Mouse (Mus musculus) ES-E14 (cell line): ENCODE measurements around the gene Cd4. TPM values are rescaled to one million over a fixed set of nuclear protein-coding genes. Genes with fewer than 3 reads are reported as not detected.

Experiments used
- DNase-seq: peaks from one replicate; pipeline ENCODE4 v3.0.0-alpha.2; 2013; ENCODE audit warnings: low read depth, low spot score
- H3K27ac ChIP-seq: 2 replicates; pipeline ENCODE4 v1.5.1; 2012; ENCODE audit warnings: low read depth, mild to moderate bottlenecking, low read length, moderate library complexity, mixed read lengths; ENCODE audit not compliant: poor library complexity, insufficient read depth, severe bottlenecking
- H3K36me3 ChIP-seq: 2 replicates; pipeline ENCODE4 v1.6.1; 2012; ENCODE audit warnings: mild to moderate bottlenecking, low read length, moderate library complexity, mixed read lengths; ENCODE audit not compliant: control insufficient read depth, poor library complexity, insufficient read depth, severe bottlenecking
- H3K4me1 ChIP-seq, 2 experiments: fragments of 150-350 bp in 1 of 2; sonication (generic) in 1 of 2; 2 replicates each; pipeline ENCODE4 v1.6.1; 2012; ENCODE audit warnings: low read length in 2 of 2, mild to moderate bottlenecking in 1 of 2, mixed read lengths in 1 of 2; ENCODE audit not compliant: control insufficient read depth in 2 of 2, insufficient read depth in 2 of 2, poor library complexity in 1 of 2
- H3K4me3 ChIP-seq, 2 experiments: fragments of 150-350 bp in 1 of 2; sonication (generic) in 1 of 2; 2 replicates each; pipeline ENCODE4 v1.5.1; 2012; ENCODE audit warnings: low read length in 2 of 2, low read depth in 1 of 2, mild to moderate bottlenecking in 1 of 2, mixed read lengths in 1 of 2; ENCODE audit not compliant: insufficient read depth in 1 of 2, poor library complexity in 1 of 2, severe bottlenecking in 1 of 2
- H3K9ac ChIP-seq: 2 replicates; pipeline ENCODE4 v1.6.1; 2012; ENCODE audit warnings: low read depth, mild to moderate bottlenecking, low read length, mixed read lengths; ENCODE audit not compliant: poor library complexity, insufficient read depth, severe bottlenecking
- H3K9me3 ChIP-seq: fragments of 150-350 bp; sonication (generic); 2 replicates; pipeline ENCODE4 v1.6.1; 2012; ENCODE audit warnings: low read depth, mild to moderate bottlenecking, low read length; ENCODE audit not compliant: control insufficient read depth, insufficient read depth
- CHD2 ChIP-seq: IDR thresholded peaks from 2 replicates; pipeline ENCODE4 v1.6.1; 2014; ENCODE audit warnings: mild to moderate bottlenecking, low read depth, low read length, inconsistent platforms
- HCFC1 ChIP-seq: IDR thresholded peaks from 2 replicates; pipeline ENCODE4 v1.6.1; 2012; ENCODE audit warnings: low read length, inconsistent platforms, borderline replicate concordance; ENCODE audit not compliant: insufficient read depth
- MAFK ChIP-seq: IDR thresholded peaks from 2 replicates; pipeline ENCODE4 v1.6.1; 2014; ENCODE audit warnings: mild to moderate bottlenecking, low read depth, low read length, inconsistent platforms; ENCODE audit not compliant: insufficient read depth
- ZC3H11A ChIP-seq: IDR thresholded peaks from 2 replicates; pipeline ENCODE4 v1.6.1; 2012; ENCODE audit warnings: low read depth, mild to moderate bottlenecking, inconsistent platforms, low read length, borderline replicate concordance
- ZNF384 ChIP-seq: IDR thresholded peaks from 2 replicates; pipeline ENCODE4 v1.6.1; 2012; ENCODE audit warnings: low read depth, low read length, inconsistent platforms
- in situ Hi-C, 2 experiments: fragments of 600-800 bp; cut with MboI; formaldehyde crosslinking; loops; one replicate each; pipeline ENCODE4 v1.15.1; 2025; ENCODE audit warnings: low sequenced_read_pairs in 2 of 2, inconsistent platforms in 1 of 2; ENCODE audit not compliant: unreplicated experiment in 2 of 2
- total RNA-seq: library from RNA; depleted of rRNA; stranded (reverse); fragments of 300-350 nt; gene quantifications from 2 replicates; pipeline ENCODE4 v1.2.3, GENCODE M21; 2012

The Cd4 gene
- total RNA-seq, 1 experiment: 0.49 TPM

- in situ Hi-C loops: no loop called here
- Histone ChIP-seq H3K9ac (0 out of 2 replicates have a peak overlapping the region, but pooled peaks have one; percentile 12), H3K9me3 (no peaks in the 10 kb centered on the region), H3K27ac (no peak overlapping the region), H3K4me3 (no peak overlapping the region), H3K4me1 (peaks cover 0 to 39% of the 10 kb centered on the region in 2 experiments; a peak in 2 of 4 replicates), H3K36me3 (peaks cover 9% of the 10 kb centered on the region; the same call in 1 of the 2 replicates)
- TF ChIP-seq CHD2 (no peak), HCFC1 (no peak), ZNF384 (no peak), ZC3H11A (no peak), MAFK (no peak)
- no peak for DNase-seq
These were observed 25.8 kb upstream of the Cd4 start for GRCm38 (mm10) chr6:124913721-124914285.

GRCm38 (mm10) chr6:124913214-124913613 is 25.2 kb upstream of the Cd4 start:
- Histone ChIP-seq H3K27ac (no peak overlapping the region), H3K36me3 (peaks cover 9% of the 10 kb centered on the region; the same call in 1 of the 2 replicates), H3K9ac (no peak overlapping the region), H3K9me3 (no peaks in the 10 kb centered on the region), H3K4me3 (no peak overlapping the region), H3K4me1 (peaks cover 0 to 37% of the 10 kb centered on the region in 2 experiments; a peak in 2 of 4 replicates)
- DNase-seq: no peak
- no peak for TF ChIP-seq ZNF384
- no peak for TF ChIP-seq MAFK
- in situ Hi-C loops: no loop called here

- peaks cover 0 to 35% of the 10 kb centered on the region in 2 experiments; a peak in 2 of 4 replicates for H3K4me1 ChIP-seq
These were observed 23.7 kb upstream of the Cd4 start, which contains the start of gene Lag3 for GRCm38 (mm10) chr6:124911533-124912218. Lag3 (minus strand) TSS chr6:124911705.

GRCm38 (mm10) chr6:124910032-124910431 is 22.0 kb upstream of the Cd4 start:
- H3K27ac ChIP-seq: no peak overlapping the region

More at GRCm38 (mm10) chr6:124911533-124912218, 23.7 kb upstream of the Cd4 start, which contains the start of gene Lag3:
- Histone ChIP-seq H3K4me3 (peak within 1 kb of the TSS in 1 of 2 experiments; percentile 25; a peak in 1 of 4 replicates), H3K9ac (no peak within 1 kb of the TSS), H3K9me3 (no peaks in the 10 kb centered on the region), H3K36me3 (peaks cover 9% of the 10 kb centered on the region; the same call in 1 of the 2 replicates), H3K27ac (no peak within 1 kb of the TSS)
- no peak for TF ChIP-seq HCFC1
- TF ChIP-seq MAFK: no peak
- no peak for TF ChIP-seq ZNF384
- TF ChIP-seq ZC3H11A: no peak
- no peak for TF ChIP-seq CHD2
- in situ Hi-C loops: no loop called here
- DNase-seq: no peak

More at GRCm38 (mm10) chr6:124910032-124910431, 22.0 kb upstream of the Cd4 start:
- H3K9me3 ChIP-seq: no peaks in the 10 kb centered on the region
- peaks cover 1 to 30% of the 10 kb centered on the region in 2 experiments; a peak in 2 of 4 replicates for H3K4me1 ChIP-seq
- no peak for DNase-seq
- H3K36me3 ChIP-seq: peaks cover 7% of the 10 kb centered on the region; the same call in 1 of the 2 replicates
- H3K9ac ChIP-seq: peak overlapping the region; percentile 5; the same call in 1 of the 2 replicates
- in situ Hi-C loops: no loop called here
- H3K4me3 ChIP-seq: peak overlapping the region; percentile 24 to 51; a peak in 3 of 4 replicates
- TF ChIP-seq HCFC1 (0 out of 2 replicates have a peak, but pooled peaks have one; percentile 20), ZNF384 (no peak)
